Comparison of ENCODE assay signal across 1 mouse cellular context in the genomic region with DNA sequence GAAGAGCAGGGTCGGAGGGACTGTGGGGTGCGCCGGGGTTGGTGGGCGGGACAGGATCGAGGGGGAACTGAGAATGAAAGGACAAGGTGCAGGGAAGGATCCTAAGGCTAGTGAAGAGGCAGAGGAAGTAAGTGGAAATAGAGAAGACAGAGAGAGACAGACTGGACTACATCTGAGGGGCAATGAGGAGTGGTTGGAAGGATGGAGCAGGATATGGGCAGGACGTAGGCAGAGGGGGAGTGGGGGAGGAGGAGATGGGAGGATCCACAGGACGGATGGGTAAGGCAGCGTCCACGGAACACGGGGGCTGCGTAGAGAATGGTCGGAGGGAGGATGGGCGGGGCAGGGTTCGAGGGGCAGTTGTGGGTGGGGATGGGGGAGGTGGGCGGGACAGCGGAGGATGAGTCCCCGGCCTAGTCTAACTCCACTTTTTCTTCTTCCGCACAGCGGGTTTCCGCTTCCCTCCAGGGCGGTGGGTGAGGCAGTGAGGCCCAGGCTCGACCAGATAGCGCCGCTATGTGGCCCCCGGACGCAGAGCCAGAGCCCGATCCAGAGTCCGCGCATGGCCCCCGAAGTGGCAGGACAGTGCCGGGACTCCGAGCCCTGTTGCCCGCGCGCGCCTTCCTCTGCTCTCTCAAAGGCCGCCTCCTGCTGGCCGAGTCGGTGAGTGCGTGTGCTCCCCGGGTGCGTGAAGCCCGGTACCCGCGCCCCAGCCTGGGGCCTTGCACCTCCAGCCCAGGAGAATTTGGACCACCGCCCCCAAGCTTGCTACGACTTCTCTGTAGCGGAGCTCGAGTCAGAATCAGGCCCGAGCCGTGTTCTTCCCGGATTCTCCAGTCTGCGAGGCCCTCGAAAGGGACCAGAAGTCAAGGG.
TF ChIP-seq lines count a peak whose summit lies in the region.

No protein-coding gene starts in this region.

TF ChIP-seq in MEL, 35 proteins besides CTCF, POLR2A, EP300 and RAD21 (continued from another document):
- TF ChIP-seq ZKSCAN1 (IDR thresholded peaks at IDR 0.05; ENCODE audit: low read depth, low read length): no peak
- no peak for TF ChIP-seq JUND (IDR thresholded peaks at IDR 0.05; ENCODE audit: low read depth, low read length)
- TF ChIP-seq CHD2 (IDR thresholded peaks at IDR 0.05; ENCODE audit: low read length): no peak
- TF ChIP-seq MEF2A (IDR thresholded peaks at IDR 0.05; ENCODE audit: extremely low read depth, insufficient replicate concordance, low read depth, low read length, poor library complexity, severe bottlenecking): no peak
- no peak for TF ChIP-seq ZC3H11A (IDR thresholded peaks at IDR 0.05; ENCODE audit: low read depth, low read length)
- 0 out of 2 replicates have a peak, but pooled peaks have one; percentile 8 for TF ChIP-seq TCF12 (IDR thresholded peaks at IDR 0.05; ENCODE audit: low read depth, low read length)
